8 mouse cellular contexts compared by ENCODE assay signal in genomic region chr1:191026021-191026713, GRCm38 (mm10). TPM values are rescaled to one million over a fixed set of nuclear protein-coding genes. Genes with fewer than 3 reads are reported as not detected.
DNase-seq lines count a peak whose midpoint lies in the region; ATAC-seq and TF ChIP-seq lines count a peak whose summit lies in the region.

Gene Flvcr1 (minus strand): TSS chr1:191026158.

- no peaks in the 10 kb centered on the region for H3K27me3 ChIP-seq in embryonic facial prominence, embryonic 13.5 days
- no peaks in the 10 kb centered on the region for H3K27me3 ChIP-seq in kidney, adult 2 months (replicated peaks; ENCODE audit: control insufficient read depth, insufficient read depth, low read length)
- no peaks in the 10 kb centered on the region for H3K27me3 ChIP-seq in limb, embryonic 12.5 days
- no peaks in the 10 kb centered on the region for H3K27me3 ChIP-seq in midbrain, embryonic 15.5 days (replicated peaks)
- no peaks in the 10 kb centered on the region for H3K27me3 ChIP-seq in spleen, adult 2 months (ENCODE audit: control insufficient read depth, insufficient read depth, low read length)

- peaks cover 18% of the 10 kb centered on the region for H3K4me1 ChIP-seq in embryonic facial prominence, embryonic 13.5 days
- peaks cover 8% of the 10 kb centered on the region; the same call in 1 of the 2 replicates for H3K4me1 ChIP-seq in kidney, adult 2 months (ENCODE audit: control insufficient read depth, insufficient read depth, low read length)
- peaks cover 18% of the 10 kb centered on the region for H3K4me1 ChIP-seq in limb, embryonic 12.5 days (replicated peaks)
- peaks cover 21% of the 10 kb centered on the region for H3K4me1 ChIP-seq in midbrain, embryonic 15.5 days
- H3K4me1 ChIP-seq in spleen, adult 2 months (ENCODE audit: control insufficient read depth, insufficient read depth, insufficient read length), result peaks cover 6% of the 10 kb centered on the region

- DNase-seq in 3134 (ENCODE audit: extremely low read depth, insufficient read length, low spot score), result peak; percentile 99
- DNase-seq in adrenal gland, postnatal 36 days, result peak; percentile 98 to 99
- DNase-seq in heart, adult 18-20 months, result peak; percentile 98 to 99
- peak; percentile 99 for DNase-seq in kidney, adult 2 months
- DNase-seq in spleen, adult 2 months (ENCODE audit: low read depth in 1 of 2, low spot score in 2 of 2), result peak; percentile 97 to 98

- H3K4me2 ChIP-seq in embryonic facial prominence, embryonic 13.5 days, result peak within 1 kb of the TSS; percentile 98
- peak within 1 kb of the TSS; percentile 95 for H3K4me2 ChIP-seq in limb, embryonic 12.5 days
- peak within 1 kb of the TSS; percentile 74 for H3K4me2 ChIP-seq in midbrain, embryonic 15.5 days

- under 1% methylated on average over 50 of the region's 50 CpGs for WGBS in embryonic facial prominence, embryonic 13.5 days
- 2% methylated on average over 50 of the region's 50 CpGs for WGBS in kidney, adult 2 months
- WGBS in limb, embryonic 12.5 days, result under 1% methylated on average over 50 of the region's 50 CpGs
- WGBS in midbrain, embryonic 15.5 days, result under 1% methylated on average over 50 of the region's 50 CpGs
- WGBS in spleen, adult 2 months, result under 1% methylated on average over 50 of the region's 50 CpGs

- peak; percentile 99 for ATAC-seq in embryonic facial prominence, embryonic 13.5 days (ENCODE audit: insufficient number of reproducible peaks, insufficient read depth, low FRiP score, low TSS enrichment, low read depth)
- ATAC-seq in limb, embryonic 12.5 days (ENCODE audit: insufficient number of reproducible peaks, insufficient read depth, low FRiP score, low TSS enrichment, low read depth), result peak; percentile 99
- peak; percentile 99 for ATAC-seq in midbrain, embryonic 15.5 days (replicated peaks)

- no peaks in the 10 kb centered on the region for H3K9me3 ChIP-seq in embryonic facial prominence, embryonic 13.5 days
- H3K9me3 ChIP-seq in limb, embryonic 12.5 days, result no peaks in the 10 kb centered on the region
- H3K9me3 ChIP-seq in midbrain, embryonic 15.5 days, result no peaks in the 10 kb centered on the region

- peaks cover 7% of the 10 kb centered on the region for H3K36me3 ChIP-seq in embryonic facial prominence, embryonic 13.5 days
- H3K36me3 ChIP-seq in kidney, adult 2 months (ENCODE audit: control insufficient read depth, insufficient read depth, low read length), result no peaks in the 10 kb centered on the region
- H3K36me3 ChIP-seq in limb, embryonic 12.5 days, result peaks cover 6% of the 10 kb centered on the region; the same call in 1 of the 2 replicates
- H3K36me3 ChIP-seq in midbrain, embryonic 15.5 days (replicated peaks), result peaks cover 6% of the 10 kb centered on the region; the same call in 1 of the 2 replicates
- H3K36me3 ChIP-seq in spleen, adult 2 months (ENCODE audit: control insufficient read depth, insufficient read depth, low read length), result no peaks in the 10 kb centered on the region

- H3K4me3 ChIP-seq in embryonic facial prominence, embryonic 13.5 days, result peak within 1 kb of the TSS; percentile 78
- H3K4me3 ChIP-seq in kidney, adult 2 months (ENCODE audit: insufficient read depth, low read depth, low read length), result peak within 1 kb of the TSS; percentile 54
- peak within 1 kb of the TSS; percentile 85 for H3K4me3 ChIP-seq in limb, embryonic 12.5 days (replicated peaks)
- H3K4me3 ChIP-seq in midbrain, embryonic 15.5 days, result peak within 1 kb of the TSS; percentile 82
- H3K4me3 ChIP-seq in spleen, adult 2 months (ENCODE audit: extremely low read depth, insufficient read depth, insufficient read length), result peak within 1 kb of the TSS; percentile 57

- peak within 1 kb of the TSS; percentile 89 for H3K27ac ChIP-seq in embryonic facial prominence, embryonic 13.5 days
- peak within 1 kb of the TSS; percentile 50 for H3K27ac ChIP-seq in kidney, adult 2 months (ENCODE audit: insufficient read depth, low read depth, low read length)
- peak within 1 kb of the TSS; percentile 84 for H3K27ac ChIP-seq in limb, embryonic 12.5 days
- peak within 1 kb of the TSS; percentile 90 for H3K27ac ChIP-seq in midbrain, embryonic 15.5 days
- H3K27ac ChIP-seq in spleen, adult 2 months (ENCODE audit: insufficient read depth, low read length), result peak within 1 kb of the TSS; percentile 75

- no peak for TF ChIP-seq CTCF in kidney, adult 2 months (conservative IDR thresholded peaks at IDR 0.05; ENCODE audit: insufficient read depth, insufficient read length, low read depth, low read length)
- TF ChIP-seq CTCF in spleen, adult 2 months (IDR thresholded peaks at IDR 0.05; ENCODE audit: extremely low read depth, insufficient read depth, insufficient read length, insufficient replicate concordance), result no peak

- peak within 1 kb of the TSS; percentile 91 for H3K9ac ChIP-seq in embryonic facial prominence, embryonic 13.5 days
- peak within 1 kb of the TSS; percentile 87 for H3K9ac ChIP-seq in limb, embryonic 12.5 days (replicated peaks)
- H3K9ac ChIP-seq in midbrain, embryonic 15.5 days, result peak within 1 kb of the TSS; percentile 83

- peak; percentile 72 for TF ChIP-seq POLR2A in kidney, adult 2 months (IDR thresholded peaks at IDR 0.05; ENCODE audit: low read depth, low read length)
- peak; percentile 78 for TF ChIP-seq POLR2A in spleen, adult 2 months (IDR thresholded peaks at IDR 0.05; ENCODE audit: low read depth, low read length)

RNA-seq across cellular contexts. Expression of gene Flvcr1, which starts in this region (rescaled TPM):
- 10 to 100 TPM; 15.5 to 16.7 TPM for total RNA-seq in adrenal gland, postnatal 36 days (2021)
- polyA plus RNA-seq in embryonic facial prominence, embryonic 13.5 days (2015; fragmentation: Nextera tagmentation; extraction: Ambion mirVana), result 6.2 and 7.0 TPM in 2 replicates
- 1 to 10 TPM; 3.4 to 4.1 TPM for total RNA-seq in heart, adult 18-20 months (2021)
- polyA plus RNA-seq in kidney, adult 2 months (2012; rRNA removed), result 10.8 and 16.1 TPM in 2 replicates
- 7.3 and 8.4 TPM in 2 replicates for polyA plus RNA-seq in limb, embryonic 12.5 days (2016; fragmentation: Nextera tagmentation; extraction: Ambion mirVana)
- 8.6 and 8.7 TPM in 2 replicates for polyA plus RNA-seq in midbrain, embryonic 15.5 days (2015; fragmentation: Nextera tagmentation; extraction: Ambion mirVana)
- polyA plus RNA-seq in spleen, adult 2 months (2012; rRNA removed), result 15.6 and 26.4 TPM in 2 replicates

Comparison
In these comparisons a context has a peak if more than half of its experiments do, and no peak if none do; other contexts are left out.
1. Peak in every context shown above with its lines: DNase-seq, ATAC-seq, H3K4me3 ChIP-seq and H3K27ac ChIP-seq.